Mouse (Mus musculus): ENCODE results near the gene 0610040J01Rik. TPM values are rescaled to one million over a fixed set of nuclear protein-coding genes. Genes with fewer than 3 reads are reported as not detected.
"Not testable (repeated sequence)": the region's sequence is repeated elsewhere in the genome, so short reads cannot be mapped to it uniquely, and the experiment has no call there.

The 0610040J01Rik gene
- polyA plus RNA-seq, 1 experiment from 2014 or later, result 0.94 TPM

DNA sequence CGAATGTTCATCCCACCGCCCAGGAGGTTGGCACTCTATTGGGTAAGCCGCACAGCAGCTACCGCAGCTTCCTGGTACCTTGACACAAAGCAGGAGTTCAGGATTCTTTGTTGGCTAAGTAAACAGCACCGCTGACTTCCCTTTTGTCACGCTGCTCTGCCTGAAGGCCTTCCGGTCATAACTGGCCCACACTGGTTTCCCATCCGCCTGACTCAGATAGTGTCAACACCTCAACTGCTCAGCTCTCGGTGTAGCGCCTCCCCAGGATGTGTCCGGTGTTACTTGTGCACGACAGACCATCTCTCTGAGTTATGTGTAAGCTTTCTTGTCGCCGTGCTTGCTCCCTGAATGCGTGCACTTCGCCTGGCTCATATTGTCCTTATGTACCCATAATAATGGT, 62.7 kb downstream of the 0610040J01Rik start:
- Histone ChIP-seq H3K4me3 (ENCODE audit: low read depth, low read length) (no peak overlapping the region), H3K9me3 (ENCODE audit: control insufficient read depth, low read length) (no peaks in the 10 kb centered on the region), H3K36me3 (ENCODE audit: control insufficient read depth, insufficient read depth, low read length) (no peaks in the 10 kb centered on the region), H3K4me2 (ENCODE audit: low read depth, low read length, severe bottlenecking) (no peak overlapping the region), H3K27me3 (ENCODE audit: control insufficient read depth, insufficient read depth, low read length) (no peaks in the 10 kb centered on the region), H3K9ac (ENCODE audit: low read length) (no peak overlapping the region), H3K27ac (ENCODE audit: low read depth, low read length) (no peak overlapping the region), H3K4me1 (replicated peaks; ENCODE audit: control insufficient read depth, insufficient read depth, low read length) (peaks cover 3% of the 10 kb centered on the region; the same call in 1 of the 2 replicates)
- DNase-seq (ENCODE audit: low spot score), result no peak
- ATAC-seq (replicated peaks; ENCODE audit: low FRiP score), result no peak
- WGBS, result 75% methylated on average over 16 of the region's 16 CpGs

DNA sequence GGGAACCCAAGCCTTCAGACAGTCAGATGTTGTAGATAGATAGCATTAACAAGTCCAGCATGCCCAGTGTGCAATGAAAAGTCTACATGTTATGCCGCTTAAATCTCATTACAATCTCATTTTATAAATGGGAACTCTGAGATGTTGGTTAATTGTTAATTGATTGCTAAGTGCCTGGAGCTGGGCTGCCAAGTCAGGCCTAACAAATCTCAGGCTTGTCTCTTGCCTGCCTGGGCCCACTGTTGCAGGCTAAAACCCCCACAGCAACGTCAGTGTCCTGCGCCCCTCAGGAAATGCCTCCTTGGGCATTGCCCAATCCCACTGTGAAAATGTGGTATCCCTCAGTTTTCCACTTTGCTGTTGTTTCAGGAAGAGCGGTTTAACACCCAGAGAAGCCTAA, 63.9 kb downstream of the 0610040J01Rik start:
- no peaks in the 10 kb centered on the region for H3K9me3 ChIP-seq (ENCODE audit: control insufficient read depth, low read length)
- H3K4me2 ChIP-seq (ENCODE audit: low read depth, low read length, severe bottlenecking), result no peak overlapping the region
- WGBS, result 90% methylated on average over 4 of the region's 4 CpGs
- no peak overlapping the region for H3K9ac ChIP-seq (ENCODE audit: low read length)
- DNase-seq (ENCODE audit: low spot score) (no peak), ATAC-seq (replicated peaks; ENCODE audit: low FRiP score) (no peak)
- no peak overlapping the region for H3K27ac ChIP-seq (ENCODE audit: low read depth, low read length)
- H3K4me1 ChIP-seq (replicated peaks; ENCODE audit: control insufficient read depth, insufficient read depth, low read length), result peaks cover 3% of the 10 kb centered on the region; the same call in 1 of the 2 replicates
- no peaks in the 10 kb centered on the region for H3K36me3 ChIP-seq (ENCODE audit: control insufficient read depth, insufficient read depth, low read length)
- H3K4me3 ChIP-seq (ENCODE audit: low read depth, low read length), result no peak overlapping the region
- H3K27me3 ChIP-seq (ENCODE audit: control insufficient read depth, insufficient read depth, low read length), result no peaks in the 10 kb centered on the region

DNA sequence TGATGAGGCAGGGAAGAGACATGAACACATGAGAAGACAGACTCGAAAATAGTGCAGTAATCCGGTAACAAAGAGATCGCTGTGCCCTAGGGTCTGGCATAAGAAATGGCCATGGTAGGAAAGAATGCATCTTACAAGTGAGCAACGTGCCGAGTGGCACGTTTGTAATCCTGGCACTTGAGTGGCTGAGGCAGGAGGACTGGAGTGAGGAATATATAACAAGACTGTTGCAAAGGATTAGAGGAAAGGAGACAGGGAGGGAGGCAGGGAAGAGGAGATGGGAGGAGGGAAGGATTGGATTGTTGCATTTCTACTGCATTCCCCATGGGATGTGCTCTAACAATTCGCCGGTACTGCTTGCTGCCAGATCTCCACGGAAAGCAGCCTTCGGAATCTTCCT, 66.9 kb downstream of the 0610040J01Rik start:
- Histone ChIP-seq H3K36me3 (ENCODE audit: control insufficient read depth, insufficient read depth, low read length) (no peaks in the 10 kb centered on the region), H3K4me1 (replicated peaks; ENCODE audit: control insufficient read depth, insufficient read depth, low read length) (no peaks in the 10 kb centered on the region), H3K4me3 (ENCODE audit: low read depth, low read length) (no peak overlapping the region), H3K9me3 (ENCODE audit: control insufficient read depth, low read length) (no peaks in the 10 kb centered on the region), H3K9ac (ENCODE audit: low read length) (no peak overlapping the region), H3K27ac (ENCODE audit: low read depth, low read length) (no peak overlapping the region), H3K27me3 (ENCODE audit: control insufficient read depth, insufficient read depth, low read length) (no peaks in the 10 kb centered on the region), H3K4me2 (ENCODE audit: low read depth, low read length, severe bottlenecking) (no peak overlapping the region)
- ATAC-seq (replicated peaks; ENCODE audit: low FRiP score) (no peak), DNase-seq (ENCODE audit: low spot score) (no peak)
- 72% methylated on average over 10 of the region's 10 CpGs for WGBS

DNA sequence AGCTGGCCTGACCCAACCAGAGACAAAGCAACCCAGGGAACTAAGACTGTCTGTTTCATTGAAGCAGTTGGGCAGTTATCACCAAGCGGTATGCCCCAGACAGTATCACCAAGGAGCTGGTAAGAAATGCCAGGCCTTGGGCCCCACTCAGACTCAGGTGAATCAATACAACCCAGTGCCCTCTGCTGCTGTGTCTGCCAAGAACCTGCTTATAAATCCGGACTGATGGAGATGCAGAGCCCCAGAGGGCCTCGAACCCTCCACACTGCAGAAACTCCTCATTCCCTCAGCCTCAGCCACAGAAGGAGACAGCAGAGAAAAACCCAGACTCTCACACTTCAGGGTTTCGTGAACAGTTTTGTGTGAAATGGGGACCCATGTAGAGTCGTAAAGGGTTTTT, 74.1 kb downstream of the 0610040J01Rik start:
- Histone ChIP-seq H3K4me2 (ENCODE audit: low read depth, low read length, severe bottlenecking) (no peak overlapping the region), H3K4me3 (ENCODE audit: low read depth, low read length) (no peak overlapping the region), H3K9me3 (ENCODE audit: control insufficient read depth, low read length) (no peaks in the 10 kb centered on the region), H3K4me1 (replicated peaks; ENCODE audit: control insufficient read depth, insufficient read depth, low read length) (no peaks in the 10 kb centered on the region), H3K36me3 (ENCODE audit: control insufficient read depth, insufficient read depth, low read length) (no peaks in the 10 kb centered on the region), H3K27ac (ENCODE audit: low read depth, low read length) (no peak overlapping the region), H3K27me3 (ENCODE audit: control insufficient read depth, insufficient read depth, low read length) (no peaks in the 10 kb centered on the region), H3K9ac (ENCODE audit: low read length) (no peak overlapping the region)
- 87% methylated on average over 5 of the region's 5 CpGs for WGBS
- DNase-seq (ENCODE audit: low spot score) (no peak), ATAC-seq (replicated peaks; ENCODE audit: low FRiP score) (0 out of 2 replicates have a peak, but pooled peaks have one; percentile 27)

DNA sequence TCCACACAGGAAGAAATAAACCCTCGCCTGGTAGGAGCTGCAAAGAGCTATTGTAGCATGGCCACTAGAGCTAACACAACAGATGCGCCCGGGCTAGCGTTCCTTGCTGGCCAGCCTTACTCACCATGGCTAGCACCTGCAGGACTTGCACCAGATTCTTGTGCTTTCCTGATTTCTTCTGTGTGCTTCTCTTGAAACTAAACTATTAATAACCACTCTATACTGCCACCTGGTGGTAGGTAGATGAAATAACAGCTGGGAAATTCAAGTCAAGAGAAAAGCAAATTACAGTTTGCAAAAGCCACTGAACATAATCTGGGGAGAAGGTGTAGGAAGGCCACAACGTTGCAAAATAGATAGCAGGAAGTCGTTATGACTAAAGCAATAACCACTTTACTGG, 74.5 kb downstream of the 0610040J01Rik start:
- ATAC-seq (replicated peaks; ENCODE audit: low FRiP score), result peak; percentile 65
- no peak overlapping the region for H3K27ac ChIP-seq (ENCODE audit: low read depth, low read length)
- no peak overlapping the region for H3K4me2 ChIP-seq (ENCODE audit: low read depth, low read length, severe bottlenecking)
- no peak for DNase-seq (ENCODE audit: low spot score)
- no peaks in the 10 kb centered on the region for H3K4me1 ChIP-seq (replicated peaks; ENCODE audit: control insufficient read depth, insufficient read depth, low read length)
- no peak overlapping the region for H3K9ac ChIP-seq (ENCODE audit: low read length)
- no peaks in the 10 kb centered on the region for H3K36me3 ChIP-seq (ENCODE audit: control insufficient read depth, insufficient read depth, low read length)
- no peaks in the 10 kb centered on the region for H3K27me3 ChIP-seq (ENCODE audit: control insufficient read depth, insufficient read depth, low read length)
- no peaks in the 10 kb centered on the region for H3K9me3 ChIP-seq (ENCODE audit: control insufficient read depth, low read length)
- WGBS, result 46% methylated on average over 6 of the region's 6 CpGs
- no peak overlapping the region for H3K4me3 ChIP-seq (ENCODE audit: low read depth, low read length)

DNA sequence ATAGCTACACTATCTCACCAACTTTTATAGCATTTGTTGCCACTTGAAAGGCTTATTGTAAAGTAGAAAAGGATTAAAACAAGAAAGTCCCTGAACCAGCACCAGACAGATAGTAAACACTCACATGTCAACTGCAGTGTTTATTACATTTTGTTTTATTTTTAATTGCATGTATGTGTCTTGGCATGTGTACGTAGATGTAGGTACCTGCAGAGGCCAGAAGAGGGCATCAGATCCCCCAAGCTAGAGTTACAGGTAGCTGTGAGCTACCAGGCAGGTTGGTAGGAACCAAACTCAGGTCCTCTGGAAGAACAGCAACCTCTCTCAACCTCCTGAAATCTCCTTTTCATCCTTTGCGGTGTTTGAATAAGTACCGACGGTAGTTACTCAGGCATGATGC, 74.9 kb downstream of the 0610040J01Rik start:
- 97% methylated on average over 4 of the region's 4 CpGs for WGBS
- Histone ChIP-seq H3K36me3 (ENCODE audit: control insufficient read depth, insufficient read depth, low read length) (no peaks in the 10 kb centered on the region), H3K4me2 (ENCODE audit: low read depth, low read length, severe bottlenecking) (no peak overlapping the region), H3K4me1 (replicated peaks; ENCODE audit: control insufficient read depth, insufficient read depth, low read length) (no peaks in the 10 kb centered on the region), H3K9ac (ENCODE audit: low read length) (no peak overlapping the region), H3K27ac (ENCODE audit: low read depth, low read length) (no peak overlapping the region), H3K27me3 (ENCODE audit: control insufficient read depth, insufficient read depth, low read length) (no peaks in the 10 kb centered on the region), H3K9me3 (ENCODE audit: control insufficient read depth, low read length) (no peaks in the 10 kb centered on the region), H3K4me3 (ENCODE audit: low read depth, low read length) (no peak overlapping the region)
- DNase-seq (ENCODE audit: low spot score), result no peak
- no peak for ATAC-seq (replicated peaks; ENCODE audit: low FRiP score)

DNA sequence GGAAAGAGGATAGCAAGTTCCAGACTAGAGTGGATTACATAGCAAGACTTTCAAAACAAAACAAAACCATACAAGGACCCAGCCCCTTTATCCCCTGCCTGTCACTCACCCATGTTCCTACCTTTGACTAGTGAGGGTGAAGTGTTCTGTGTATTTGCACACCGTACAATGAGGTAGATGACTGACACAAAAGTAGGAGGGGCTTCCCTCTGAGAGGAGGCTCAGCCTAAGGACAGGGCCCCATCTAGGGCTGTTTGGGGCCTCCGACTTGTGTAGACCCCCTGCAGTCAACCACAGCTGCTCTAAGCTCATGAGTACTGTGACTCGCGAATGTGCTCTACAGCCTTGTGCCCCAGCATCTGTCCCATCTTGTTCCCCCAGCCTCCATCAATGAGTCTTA, 79.1 kb downstream of the 0610040J01Rik start:
- Histone ChIP-seq H3K9ac (ENCODE audit: low read length) (no peak overlapping the region), H3K9me3 (ENCODE audit: control insufficient read depth, low read length) (no peaks in the 10 kb centered on the region), H3K4me1 (replicated peaks; ENCODE audit: control insufficient read depth, insufficient read depth, low read length) (no peaks in the 10 kb centered on the region), H3K4me2 (ENCODE audit: low read depth, low read length, severe bottlenecking) (no peak overlapping the region), H3K36me3 (ENCODE audit: control insufficient read depth, insufficient read depth, low read length) (no peaks in the 10 kb centered on the region), H3K27me3 (ENCODE audit: control insufficient read depth, insufficient read depth, low read length) (no peaks in the 10 kb centered on the region), H3K27ac (ENCODE audit: low read depth, low read length) (no peak overlapping the region), H3K4me3 (ENCODE audit: low read depth, low read length) (no peak overlapping the region)
- no peak for ATAC-seq (replicated peaks; ENCODE audit: low FRiP score)
- no peak for DNase-seq (ENCODE audit: low spot score)
- WGBS, result 76% methylated on average over 4 of the region's 4 CpGs

DNA sequence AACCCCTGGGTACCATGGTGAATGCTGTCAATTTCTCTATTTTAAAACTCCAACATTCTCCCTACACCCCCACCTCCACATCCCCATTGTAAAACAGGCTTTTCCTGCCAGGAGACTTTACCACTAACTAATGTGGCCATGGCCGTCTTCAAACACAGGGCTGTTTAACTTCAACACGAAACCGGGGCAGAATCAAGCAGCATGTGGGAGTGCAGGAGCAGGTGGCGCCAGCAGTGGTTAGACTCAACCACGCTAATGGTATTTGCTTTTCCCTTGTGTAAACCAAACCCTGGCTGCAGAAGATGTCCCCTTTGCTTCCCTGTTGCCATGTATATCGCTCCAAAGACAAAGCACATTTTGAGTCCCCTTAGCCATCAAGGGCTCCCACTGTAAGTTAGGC, 79.7 kb downstream of the 0610040J01Rik start:
- Histone ChIP-seq H3K9ac (ENCODE audit: low read length) (no peak overlapping the region), H3K4me2 (ENCODE audit: low read depth, low read length, severe bottlenecking) (no peak overlapping the region), H3K27ac (ENCODE audit: low read depth, low read length) (no peak overlapping the region), H3K4me3 (ENCODE audit: low read depth, low read length) (no peak overlapping the region), H3K4me1 (replicated peaks; ENCODE audit: control insufficient read depth, insufficient read depth, low read length) (no peaks in the 10 kb centered on the region), H3K9me3 (ENCODE audit: control insufficient read depth, low read length) (no peaks in the 10 kb centered on the region), H3K27me3 (ENCODE audit: control insufficient read depth, insufficient read depth, low read length) (no peaks in the 10 kb centered on the region), H3K36me3 (ENCODE audit: control insufficient read depth, insufficient read depth, low read length) (no peaks in the 10 kb centered on the region)
- 89% methylated on average over 6 of the region's 6 CpGs for WGBS
- ATAC-seq (replicated peaks; ENCODE audit: low FRiP score) (no peak), DNase-seq (ENCODE audit: low spot score) (no peak)

DNA sequence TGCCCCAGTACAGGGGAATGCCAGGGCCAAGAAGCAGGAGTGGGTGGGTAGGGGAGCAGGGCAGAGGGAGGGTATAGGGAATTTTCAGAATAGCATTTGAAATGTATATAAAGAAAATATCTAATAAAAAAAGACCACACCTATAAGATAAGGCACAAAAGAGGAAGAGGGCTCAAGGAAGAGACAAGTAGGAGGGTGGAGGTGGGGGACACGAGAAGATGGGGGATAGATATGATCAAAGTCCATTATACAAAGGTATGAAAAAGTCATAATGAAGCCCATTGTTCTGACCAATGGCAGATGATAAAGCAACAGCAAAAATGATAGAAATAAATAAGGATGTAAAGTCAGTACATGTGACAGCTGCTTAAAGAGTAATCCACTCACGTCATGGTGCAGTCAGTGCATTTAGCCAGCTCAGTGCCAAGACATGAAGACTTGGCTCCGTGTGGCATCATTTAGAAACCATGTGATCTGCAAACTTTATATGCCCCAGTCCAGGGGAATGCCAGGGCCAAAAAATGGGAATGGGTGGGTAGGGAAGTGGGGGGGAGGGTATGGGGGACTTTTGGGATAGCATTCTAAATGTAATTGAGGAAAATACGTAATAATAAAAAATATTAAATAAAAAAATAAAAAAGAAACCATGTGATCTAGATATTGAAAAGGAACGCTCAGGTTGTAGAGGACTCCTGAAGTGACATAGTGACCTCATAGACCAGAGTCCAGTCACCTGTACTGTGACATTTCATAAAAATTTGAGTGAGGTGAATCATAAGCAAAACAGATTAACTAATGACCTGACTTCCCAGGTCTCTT, 85.0 kb downstream of the 0610040J01Rik start:
- not testable (repeated sequence) for H3K9me3 ChIP-seq (ENCODE audit: control insufficient read depth, low read length); H3K27me3 ChIP-seq (ENCODE audit: control insufficient read depth, insufficient read depth, low read length); H3K27ac ChIP-seq (ENCODE audit: low read depth, low read length); H3K4me1 ChIP-seq (replicated peaks; ENCODE audit: control insufficient read depth, insufficient read depth, low read length); DNase-seq (ENCODE audit: low spot score); H3K36me3 ChIP-seq (ENCODE audit: control insufficient read depth, insufficient read depth, low read length); H3K4me2 ChIP-seq (ENCODE audit: low read depth, low read length, severe bottlenecking); ATAC-seq (replicated peaks; ENCODE audit: low FRiP score); H3K4me3 ChIP-seq (ENCODE audit: low read depth, low read length); H3K9ac ChIP-seq (ENCODE audit: low read length)
- WGBS, result 90% methylated on average over 5 of the region's 5 CpGs
